Mouse (Mus musculus) E14TG2a.4 (cell line): ENCODE results near the gene Saysd1.
A peak's percentile ranks its signal among the peaks of the same experiment; 100 is the strongest.

Source experiments
- H3K27me3 ChIP-seq: 2 replicates; pipeline ENCODE4 v1.6.1; 2014; ENCODE audit warnings: low read length, control low read depth; ENCODE audit not compliant: insufficient read depth
- H3K36me3 ChIP-seq: 2 replicates; pipeline ENCODE4 v1.6.1; 2014; ENCODE audit warnings: low read length, control low read depth; ENCODE audit not compliant: insufficient read depth
- H3K4me1 ChIP-seq: replicated peaks from 2 replicates; pipeline ENCODE4 v1.6.1; 2014; ENCODE audit warnings: low read depth, low read length, control low read depth
- H3K4me3 ChIP-seq: replicated peaks from 2 replicates; pipeline ENCODE4 v1.5.1; 2014; ENCODE audit warnings: mild to moderate bottlenecking, low read length
- H3K9me3 ChIP-seq: 2 replicates; pipeline ENCODE4 v1.6.1; 2014; ENCODE audit warnings: low read length, control low read depth
- CTCF ChIP-seq: conservative IDR thresholded peaks from 2 replicates; pipeline ENCODE4 v1.5.1; 2014; ENCODE audit warnings: low read length
- NANOG ChIP-seq: IDR thresholded peaks from 2 replicates; pipeline ENCODE4 v1.6.1; 2014; ENCODE audit warnings: borderline replicate concordance, low read length, mixed read lengths
- POU5F1 ChIP-seq: IDR thresholded peaks from 2 replicates; pipeline ENCODE4 v1.6.1; 2014; ENCODE audit warnings: low read length, borderline replicate concordance

The Saysd1 gene

GRCm38 (mm10) chr14:20169251-20169650 lies 30.9 kb upstream of the Saysd1 start:
- Histone ChIP-seq H3K9me3 (no peaks in the 10 kb centered on the region), H3K4me3 (no peak overlapping the region), H3K4me1 (peaks cover 100% of the 10 kb centered on the region), H3K27me3 (no peaks in the 10 kb centered on the region), H3K36me3 (peaks cover 99% of the 10 kb centered on the region)
- no peak for TF ChIP-seq POU5F1
- TF ChIP-seq CTCF, result no peak
- no peak for TF ChIP-seq NANOG

DNA sequence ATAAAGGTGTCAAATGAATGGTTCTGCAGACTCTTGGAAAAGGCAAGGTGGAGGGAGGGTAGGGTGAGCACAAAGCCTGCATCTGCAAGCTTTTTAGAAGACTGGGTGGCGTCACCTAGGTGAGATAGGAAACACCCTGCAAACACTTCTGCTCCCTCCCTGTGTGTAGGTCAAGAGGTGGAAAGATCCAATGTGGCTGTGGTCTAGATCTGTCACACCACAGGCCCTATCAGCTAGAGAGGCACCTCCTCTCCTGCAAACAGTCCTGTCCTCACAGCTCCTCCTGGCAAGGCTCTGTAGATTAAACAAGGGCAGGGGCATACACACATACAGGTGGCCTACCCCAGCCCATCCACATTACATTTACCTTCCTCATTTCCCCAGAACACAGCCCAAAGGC lies 30.1 kb upstream of the Saysd1 start:
- TF ChIP-seq POU5F1 (no peak), CTCF (no peak), NANOG (no peak)
- Histone ChIP-seq H3K27me3 (no peaks in the 10 kb centered on the region), H3K4me1 (peaks cover 100% of the 10 kb centered on the region), H3K36me3 (peaks cover 100% of the 10 kb centered on the region), H3K9me3 (no peaks in the 10 kb centered on the region), H3K4me3 (no peak overlapping the region)

DNA sequence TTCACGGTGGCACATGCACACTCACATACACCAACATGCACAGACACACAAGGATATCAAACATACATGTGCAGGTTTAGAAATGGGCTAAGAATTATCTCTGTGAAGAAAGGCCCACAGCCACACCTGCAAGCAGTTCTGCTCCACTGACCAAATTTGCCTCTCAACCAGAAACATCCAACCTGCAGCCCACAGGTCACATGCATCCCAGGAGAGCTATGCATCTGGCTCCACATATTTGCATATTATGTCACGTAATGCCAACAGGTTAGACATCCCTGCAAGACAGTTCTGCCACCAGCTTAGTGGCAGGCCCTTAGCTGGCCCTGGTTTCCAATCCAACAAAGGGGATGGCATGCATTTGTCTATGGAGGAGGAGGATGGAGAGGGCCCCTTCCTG lies 29.7 kb upstream of the Saysd1 start:
- H3K36me3 ChIP-seq, result peaks cover 100% of the 10 kb centered on the region
- no peaks in the 10 kb centered on the region for H3K9me3 ChIP-seq
- H3K4me1 ChIP-seq, result peaks cover 100% of the 10 kb centered on the region
- H3K4me3 ChIP-seq, result no peak overlapping the region
- no peaks in the 10 kb centered on the region for H3K27me3 ChIP-seq
- TF ChIP-seq NANOG (no peak), POU5F1 (no peak), CTCF (no peak)

GRCm38 (mm10) chr14:20165413-20165812 lies 27.1 kb upstream of the Saysd1 start:
- Histone ChIP-seq H3K9me3 (no peaks in the 10 kb centered on the region), H3K36me3 (peaks cover 98% of the 10 kb centered on the region), H3K4me3 (peak overlapping the region; percentile 20; the same call in 1 of the 2 replicates), H3K27me3 (no peaks in the 10 kb centered on the region), H3K4me1 (peaks cover 100% of the 10 kb centered on the region)
- TF ChIP-seq CTCF (no peak), POU5F1 (no peak)

DNA sequence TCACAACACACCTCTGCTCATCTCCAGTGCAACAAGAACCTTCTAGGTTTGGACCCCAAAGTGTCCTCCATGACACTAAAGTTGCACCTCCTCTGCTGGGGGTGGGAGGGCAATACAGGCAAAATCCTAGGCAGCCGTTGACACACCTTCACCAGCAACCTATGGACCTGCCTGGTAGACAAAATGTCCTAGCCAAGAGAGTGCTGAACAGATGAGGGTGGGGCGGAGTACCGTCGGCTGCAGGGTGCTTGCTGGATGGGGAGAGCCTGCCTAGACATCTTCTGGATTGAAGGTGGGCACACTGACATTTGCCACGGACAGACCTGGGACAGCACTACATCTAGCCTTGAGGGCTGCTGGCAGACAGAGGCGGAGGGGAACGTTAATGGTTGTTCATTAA lies 26.1 kb upstream of the Saysd1 start:
- Histone ChIP-seq H3K4me1 (peaks cover 100% of the 10 kb centered on the region), H3K9me3 (no peaks in the 10 kb centered on the region), H3K36me3 (peaks cover 98% of the 10 kb centered on the region), H3K27me3 (no peaks in the 10 kb centered on the region), H3K4me3 (peak overlapping the region; percentile 23; the same call in 1 of the 2 replicates)
- no peak for TF ChIP-seq CTCF

- H3K9me3 ChIP-seq, result no peaks in the 10 kb centered on the region
- no peak for TF ChIP-seq POU5F1
- TF ChIP-seq CTCF, result no peak
- no peak for TF ChIP-seq NANOG
- no peaks in the 10 kb centered on the region for H3K27me3 ChIP-seq
These were observed 24.4 kb upstream of the Saysd1 start for GRCm38 (mm10) chr14:20162686-20163085.

GRCm38 (mm10) chr14:20158727-20159681 lies 20.7 kb upstream of the Saysd1 start:
- peaks cover 97% of the 10 kb centered on the region for H3K36me3 ChIP-seq
- H3K4me1 ChIP-seq, result peaks cover 100% of the 10 kb centered on the region
- H3K27me3 ChIP-seq, result no peaks in the 10 kb centered on the region
- H3K9me3 ChIP-seq, result no peaks in the 10 kb centered on the region
- TF ChIP-seq CTCF, result no peak
- TF ChIP-seq NANOG, result no peak
- no peak for TF ChIP-seq POU5F1
- H3K4me3 ChIP-seq, result no peak overlapping the region

More at GRCm38 (mm10) chr14:20162686-20163085, 24.4 kb upstream of the Saysd1 start:
- Histone ChIP-seq H3K4me3 (peak overlapping the region; percentile 3; the same call in 1 of the 2 replicates), H3K4me1 (peaks cover 100% of the 10 kb centered on the region), H3K36me3 (peaks cover 97% of the 10 kb centered on the region)

GRCm38 (mm10) chr14:20157595-20157994 lies 19.3 kb upstream of the Saysd1 start:
- H3K27me3 ChIP-seq, result no peaks in the 10 kb centered on the region
- H3K36me3 ChIP-seq, result peaks cover 95% of the 10 kb centered on the region
- TF ChIP-seq POU5F1, result no peak
- no peak for TF ChIP-seq NANOG
- no peak for TF ChIP-seq CTCF
- H3K4me1 ChIP-seq, result peaks cover 100% of the 10 kb centered on the region
- H3K4me3 ChIP-seq, result no peak overlapping the region
- no peaks in the 10 kb centered on the region for H3K9me3 ChIP-seq
